Mouse (Mus musculus) layer of hippocampus, postnatal 14 days (tissue): ENCODE results near the gene Rab6a. TPM values are rescaled to one million over a fixed set of nuclear protein-coding genes. Genes with fewer than 3 reads are reported as not detected.

ENCODE experiments used
- DNase-seq, 2 experiments: peaks; one replicate each; pipeline ENCODE4 v3.0.0; 2021 to 2022; ENCODE audit warnings: low spot score in 2 of 2, mixed read lengths in 1 of 2
- total RNA-seq, 2 experiments: library from RNA; stranded (reverse); gene quantifications; 2 replicates each; pipeline ENCODE4 v1.2.3; 2021

Gene Rab6a
- total RNA-seq, 2 experiments from 2014 or later, result 374 to 378 TPM

DNA sequence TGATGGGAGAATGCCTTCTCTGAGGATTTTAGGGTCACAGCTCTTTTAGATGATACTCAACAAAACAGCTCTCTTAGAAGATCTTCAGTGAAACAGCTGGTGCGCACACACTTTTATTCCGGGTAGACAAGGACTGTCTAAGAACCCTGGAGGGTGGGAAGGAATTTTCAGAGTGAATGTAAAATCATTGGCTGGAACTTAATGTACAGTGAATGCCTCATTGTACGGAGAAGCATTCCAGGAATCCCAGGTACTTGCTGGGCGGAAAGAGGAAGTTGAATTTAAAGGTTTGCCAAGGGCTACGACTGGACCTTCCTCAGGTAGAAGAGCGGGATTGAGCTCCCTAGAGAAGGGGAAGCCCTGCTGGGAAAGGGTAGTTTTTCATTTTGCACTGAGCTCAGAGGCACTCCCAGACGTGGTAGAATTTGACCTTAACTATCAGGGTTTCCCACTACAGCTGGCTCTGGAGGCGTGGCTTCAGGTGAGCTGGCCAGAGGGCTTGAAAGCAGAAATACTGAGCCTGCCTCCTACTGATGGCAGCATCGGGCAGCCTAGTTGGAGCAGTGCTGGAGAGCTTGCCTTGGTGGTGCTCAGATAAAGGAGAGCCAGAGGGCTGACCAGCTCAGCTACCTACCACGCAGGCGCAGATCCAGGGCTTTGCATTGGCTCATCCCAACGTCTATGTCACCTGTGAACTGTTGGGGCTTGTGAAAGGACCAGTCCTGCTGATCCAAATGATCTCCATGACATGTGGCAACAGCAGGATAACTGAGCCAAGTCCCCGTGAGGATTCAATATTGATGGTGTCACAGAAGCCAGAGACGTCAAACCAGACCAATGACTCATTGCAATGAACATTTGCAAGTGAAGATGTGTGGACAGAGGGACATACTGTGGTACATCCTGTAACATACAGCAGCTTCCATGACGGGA lies 72.0 kb downstream of the Rab6a start:
- no peak for DNase-seq

DNA sequence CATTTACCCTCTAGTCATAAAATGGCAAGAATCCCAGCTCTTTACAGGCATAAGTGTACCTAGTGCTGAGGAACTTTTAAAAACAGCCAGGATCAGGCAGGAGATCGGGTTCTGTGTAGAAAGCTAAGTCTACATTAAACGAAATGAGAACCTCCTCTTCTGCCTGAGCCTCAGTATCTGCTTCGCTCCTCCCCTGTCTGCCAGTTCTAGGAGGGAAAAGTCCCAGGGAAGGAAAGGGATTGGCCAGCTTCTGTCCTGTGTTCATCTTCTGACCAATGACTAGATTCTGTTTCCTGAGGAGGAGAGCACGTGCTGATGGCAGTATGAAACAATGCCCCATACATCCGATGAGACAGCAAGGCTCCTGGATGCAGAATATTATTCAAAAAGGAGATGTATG lies 73.9 kb downstream of the Rab6a start:
- DNase-seq, result no peak

DNA sequence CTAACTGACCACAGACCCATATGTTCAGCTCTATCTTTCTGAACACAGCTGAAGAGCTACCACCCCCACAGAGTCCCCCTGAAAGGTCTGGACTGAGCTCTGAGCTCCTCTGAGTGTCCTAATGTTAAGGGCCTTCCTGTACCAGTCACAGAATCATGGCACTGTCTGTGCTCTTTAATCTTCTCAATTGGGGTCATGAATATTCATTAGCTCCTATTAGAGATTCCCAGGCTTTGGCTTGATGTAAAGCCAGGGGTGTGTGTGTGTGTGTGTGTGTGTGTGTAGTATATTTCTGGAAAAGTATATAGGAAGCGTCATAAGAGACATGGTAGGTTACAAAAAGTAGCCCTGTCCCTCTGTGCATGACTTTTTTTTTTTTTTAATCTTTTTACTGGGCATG lies 76.0 kb downstream of the Rab6a start:
- DNase-seq, result no peak

DNA sequence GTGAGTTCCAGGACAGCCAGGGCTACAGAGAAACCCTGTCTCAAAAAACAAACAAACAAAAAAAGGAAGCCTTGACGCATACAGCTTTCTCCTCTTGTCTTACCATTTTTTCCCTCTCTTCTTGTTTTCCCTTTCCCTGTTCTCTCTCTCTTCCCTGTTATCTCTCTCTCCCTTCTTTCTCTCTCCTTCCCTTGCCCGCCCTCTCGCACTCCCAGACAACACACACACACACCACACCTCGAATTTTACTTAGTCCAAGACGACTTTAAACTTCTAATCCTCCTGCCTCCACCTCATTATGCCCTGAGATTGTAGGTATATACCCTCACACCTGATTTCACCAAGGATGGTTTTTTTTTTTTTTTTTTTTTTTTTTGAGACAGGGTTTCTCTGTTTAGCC lies 76.9 kb downstream of the Rab6a start:
- DNase-seq, result no peak

DNA sequence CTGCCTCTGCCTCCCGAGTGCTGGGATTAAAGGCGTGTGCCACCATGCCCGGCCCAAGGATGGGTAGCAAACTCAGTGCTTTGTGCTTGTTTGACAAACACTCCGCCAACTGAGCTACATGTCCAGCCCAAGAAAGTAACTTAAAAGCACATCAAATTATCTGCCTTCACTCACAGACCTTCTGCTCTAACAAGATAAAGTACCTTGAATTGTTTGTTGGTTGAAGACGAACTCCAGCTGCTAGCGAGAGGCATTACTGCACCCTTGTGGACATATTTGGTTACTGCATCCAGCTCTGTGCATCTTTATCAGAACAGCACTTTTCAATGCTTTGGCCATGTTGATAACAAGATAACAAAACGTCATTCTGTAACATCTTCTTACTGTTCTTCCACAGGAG lies 77.3 kb downstream of the Rab6a start:
- peak; percentile 47 to 78 for DNase-seq

DNA sequence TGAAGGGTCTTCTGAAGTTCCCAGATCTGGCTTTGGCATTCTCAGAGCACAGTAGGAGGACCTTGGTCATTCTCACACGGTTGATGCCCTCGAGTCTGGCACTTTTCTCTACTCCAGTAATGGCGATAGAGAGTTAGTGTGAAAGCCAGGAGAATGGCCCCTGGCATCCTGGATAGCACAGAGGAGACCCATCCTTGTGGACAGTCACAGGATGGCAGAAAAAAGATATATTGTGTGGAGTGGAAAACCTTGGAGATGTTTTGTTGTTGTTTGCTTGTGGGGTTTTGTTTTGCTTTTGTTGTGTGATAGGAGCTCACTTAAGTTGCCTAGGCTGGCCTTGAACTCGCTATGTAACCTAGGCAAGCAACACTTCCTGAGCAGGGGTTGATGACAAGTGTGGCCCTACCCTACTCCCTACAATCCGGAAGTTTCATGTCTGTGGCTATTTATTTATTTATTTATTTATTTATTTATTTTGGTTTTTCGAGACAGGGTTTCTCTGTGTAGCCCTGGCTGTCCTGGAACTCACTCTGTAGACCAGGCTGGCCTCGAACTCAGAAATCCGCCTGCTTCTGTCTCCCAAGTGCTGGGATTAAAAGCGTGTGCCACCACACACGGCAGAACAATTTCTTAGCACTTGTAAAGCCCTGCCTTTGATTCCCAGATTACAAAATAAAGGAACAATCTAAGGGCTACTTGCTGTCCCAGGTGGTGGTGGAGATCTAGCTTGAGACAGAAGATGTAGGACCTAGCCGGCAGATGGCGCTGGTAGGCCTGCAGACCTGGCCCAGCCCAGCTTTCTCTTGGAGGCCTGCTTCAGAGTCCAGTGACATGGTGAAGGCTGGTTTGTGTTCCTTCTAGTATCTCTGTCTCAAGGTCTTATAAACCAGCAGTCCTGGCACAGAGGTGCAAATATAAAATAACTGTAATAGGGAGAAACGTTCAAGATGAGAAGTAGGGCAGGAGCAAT lies 78.1 kb downstream of the Rab6a start:
- peak; percentile 46 to 62 for DNase-seq

DNA sequence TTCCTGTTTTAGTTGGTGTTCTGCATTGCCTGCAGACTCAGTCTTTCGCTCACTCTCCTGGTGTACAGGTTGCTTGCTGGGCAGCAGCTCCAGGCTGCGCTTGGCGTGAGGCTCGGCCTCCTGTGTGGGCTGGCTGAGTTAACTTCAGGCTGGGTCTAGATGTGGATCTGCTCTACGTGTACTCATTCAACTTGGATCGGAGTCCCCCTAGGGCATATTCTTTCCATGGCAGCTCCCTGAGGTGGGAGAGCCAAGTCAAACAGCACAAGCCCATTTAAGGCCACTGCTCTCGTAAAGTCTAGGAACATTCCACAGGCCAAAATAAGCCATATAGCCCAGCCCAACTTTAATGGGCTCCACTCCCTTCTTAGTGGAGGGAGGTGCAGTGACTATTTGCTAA lies 81.3 kb downstream of the Rab6a start:
- DNase-seq, result no peak

Other genes with a start within 250 kb of the Rab6a start
- gene C2cd3, start 235.2 kb upstream of the Rab6a start, total RNA-seq, result 10 to 100 TPM; 15.1 to 16.1 TPM
- gene Ppme1, start 235.1 kb upstream of the Rab6a start, total RNA-seq, result 100 to 1,000 TPM; 134 to 142 TPM
- gene Ucp3, start 134.4 kb upstream of the Rab6a start, total RNA-seq, result 1 to 10 TPM; 1.3 to 1.6 TPM
- 10 to 100 TPM; 75.7 to 85.9 TPM for gene Ucp2, start 114.1 kb upstream of the Rab6a start, total RNA-seq
- gene Dnajb13, start 92.5 kb upstream of the Rab6a start, total RNA-seq, result 1 to 10 TPM in 1 of 2 experiments, under 1 TPM in 1; 0.62 to 1.0 TPM
- gene Coa4, start 70.3 kb upstream of the Rab6a start, total RNA-seq, result 10 to 100 TPM in 1 of 2 experiments, 1 to 10 TPM in 1; 7.6 to 10.6 TPM
- gene Mrpl48, start 891 bp downstream of the Rab6a start, total RNA-seq, result 10 to 100 TPM; 57.7 to 62.5 TPM
- gene Plekhb1, start 55.0 kb downstream of the Rab6a start, total RNA-seq, result 10 to 100 TPM; 85.3 to 86.1 TPM
- 100 to 1,000 TPM; 271 to 273 TPM for gene Fam168a, start 99.2 kb downstream of the Rab6a start, total RNA-seq